Mouse (Mus musculus) testis, adult 2 months (tissue): ENCODE data around the gene Fntb. TPM values are rescaled to one million over a fixed set of nuclear protein-coding genes. Genes with fewer than 3 reads are reported as not detected.
"Not testable (repeated sequence)": the region's sequence is repeated elsewhere in the genome, so short reads cannot be mapped to it uniquely, and the experiment has no call there.

Experiments
- H3K27ac ChIP-seq: fragments of 200-500 bp; 2 replicates; pipeline ENCODE4 v1.5.1; 2012; ENCODE audit warnings: low read depth, low read length; ENCODE audit not compliant: control insufficient read depth, insufficient read depth
- H3K27me3 ChIP-seq: fragments of 200-500 bp; 2 replicates; pipeline ENCODE4 v1.6.1; 2012; ENCODE audit warnings: mild to moderate bottlenecking, low read length, moderate library complexity; ENCODE audit not compliant: control insufficient read depth, insufficient read depth
- H3K36me3 ChIP-seq: fragments of 200-500 bp; 2 replicates; pipeline ENCODE4 v1.6.1; 2012; ENCODE audit warnings: mild to moderate bottlenecking, low read length; ENCODE audit not compliant: control insufficient read depth, insufficient read depth
- H3K4me1 ChIP-seq: fragments of 200-500 bp; 2 replicates; pipeline ENCODE4 v1.6.1; 2012; ENCODE audit warnings: low read length; ENCODE audit not compliant: control insufficient read depth, insufficient read depth
- H3K4me3 ChIP-seq: fragments of 200-500 bp; 2 replicates; pipeline ENCODE4 v1.5.1; 2012; ENCODE audit warnings: low read depth, mild to moderate bottlenecking, low read length, moderate library complexity, mixed read lengths; ENCODE audit not compliant: control insufficient read depth
- CTCF ChIP-seq: fragments of 200-500 bp; IDR thresholded peaks from 2 replicates; pipeline ENCODE4 v1.5.1; 2012; ENCODE audit warnings: low read depth, mild to moderate bottlenecking, inconsistent platforms, low read length, moderate library complexity; ENCODE audit not compliant: control insufficient read depth, insufficient read depth, insufficient replicate concordance
- POLR2A ChIP-seq: fragments of 200-500 bp; IDR thresholded peaks from 2 replicates; pipeline ENCODE4 v1.6.1; 2012; ENCODE audit warnings: low read depth, mild to moderate bottlenecking, inconsistent platforms, low read length, moderate library complexity; ENCODE audit not compliant: control insufficient read depth
- polyA plus RNA-seq: library from polyadenylated mRNA; depleted of rRNA; stranded (reverse); fragments of >200 nt; gene quantifications from 2 replicates; pipeline ENCODE4 v1.2.3, GENCODE M21; 2012

Fntb gene
- polyA plus RNA-seq, 1 experiment: 9.9 TPM

DNA sequence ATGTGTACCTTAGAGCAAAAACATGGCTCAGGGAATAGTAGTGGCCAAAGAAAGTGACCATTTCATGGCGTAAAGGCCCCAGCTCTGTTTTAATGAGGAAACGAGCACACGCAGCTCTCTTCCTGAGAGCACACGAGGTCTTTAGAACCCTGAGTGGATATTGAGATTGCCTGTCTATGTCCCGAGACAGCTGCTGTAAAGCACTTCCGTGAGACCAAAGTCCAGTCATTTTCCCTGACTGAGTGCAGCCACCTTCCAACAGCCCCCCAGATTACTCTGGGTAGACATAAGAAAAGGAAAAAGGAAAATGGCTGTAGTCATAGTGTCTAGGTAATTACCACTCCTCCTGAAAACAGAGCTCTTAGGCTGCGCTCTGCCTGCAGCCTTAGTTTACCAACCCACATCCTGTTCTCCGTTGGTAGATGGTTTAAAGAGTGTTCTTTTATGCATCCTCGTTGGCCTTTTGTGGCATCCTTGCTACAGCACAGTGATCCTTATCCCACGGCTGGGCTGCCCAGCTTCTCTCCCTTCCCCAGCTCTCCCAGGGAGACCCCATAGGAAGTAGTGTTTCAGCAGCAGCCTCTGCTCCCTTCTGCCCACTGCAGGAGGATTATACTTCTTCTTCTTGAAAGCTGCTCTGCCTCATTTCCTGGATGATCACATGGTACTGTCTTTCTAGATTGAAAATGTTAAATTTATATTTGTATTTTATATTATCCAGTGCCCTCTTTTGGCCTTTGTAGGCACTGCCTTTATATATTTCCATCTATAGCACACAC lies 13.1 kb downstream of the Fntb start:
- Histone ChIP-seq H3K27ac (no peak overlapping the region), H3K36me3 (no peaks in the 10 kb centered on the region), H3K4me3 (no peak overlapping the region), H3K4me1 (no peaks in the 10 kb centered on the region), H3K27me3 (no peaks in the 10 kb centered on the region)
- TF ChIP-seq POLR2A (no peak), CTCF (no peak)

DNA sequence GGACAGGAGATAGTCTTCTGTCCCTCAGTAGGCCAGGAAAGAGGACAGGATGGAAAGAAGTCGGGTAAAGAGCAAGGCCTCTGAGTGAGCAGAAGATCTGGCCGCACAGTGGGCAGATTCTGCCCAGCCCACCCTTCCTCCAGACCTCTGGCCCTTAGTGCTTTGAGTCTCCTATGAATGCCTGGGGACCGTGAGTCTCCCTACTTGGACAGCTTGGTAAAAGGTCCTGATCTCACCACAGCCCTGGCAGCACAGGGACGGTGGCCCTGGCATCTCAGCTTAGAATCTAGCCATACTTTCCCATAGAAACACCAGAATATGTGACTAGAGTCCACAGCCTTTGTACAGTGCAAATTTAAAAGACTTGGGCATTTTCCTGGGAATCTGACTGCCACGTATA lies 14.6 kb downstream of the Fntb start:
- no peak overlapping the region for H3K27ac ChIP-seq
- TF ChIP-seq CTCF: no peak
- no peak for TF ChIP-seq POLR2A

DNA sequence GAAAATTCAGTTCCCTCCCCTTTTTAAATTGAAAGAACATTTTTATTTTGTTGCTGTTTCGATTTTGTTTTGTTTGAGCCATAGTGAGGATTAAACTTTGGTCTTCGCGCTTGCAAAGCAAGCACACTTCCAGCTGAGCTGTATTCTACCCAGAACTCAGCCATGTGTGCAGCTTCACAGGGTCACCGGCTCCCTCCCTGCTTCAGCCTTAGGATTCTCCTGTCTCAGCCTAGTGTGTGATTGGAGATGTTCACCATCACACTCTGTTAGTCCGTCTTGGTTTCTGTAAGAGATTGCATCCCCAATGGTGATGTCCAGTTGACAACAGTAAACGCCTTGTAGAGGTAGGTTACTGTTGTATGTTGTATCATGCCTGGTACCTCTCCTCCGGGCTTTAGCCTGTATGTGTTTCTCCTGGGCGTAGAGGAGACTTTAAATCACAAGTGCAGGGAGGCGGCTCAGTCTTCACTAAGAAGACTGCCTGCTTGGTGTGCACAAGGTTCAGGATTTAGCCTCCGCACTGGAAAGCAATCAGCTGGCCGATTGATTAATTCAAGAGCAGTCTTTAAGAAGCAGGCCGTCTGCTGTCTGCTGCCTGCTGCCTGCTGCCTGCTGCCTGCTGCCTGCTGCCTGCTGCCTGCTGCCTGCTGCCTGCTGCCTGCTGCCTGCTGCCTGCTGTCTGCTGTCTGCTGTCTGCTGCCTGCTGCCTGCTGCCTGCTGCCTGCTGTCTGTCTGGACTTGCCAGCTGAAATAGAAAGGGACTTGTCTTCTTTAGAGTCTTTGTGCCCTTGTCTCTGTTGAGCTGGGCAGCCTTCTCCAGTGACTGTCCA lies 15.5 kb downstream of the Fntb start:
- Histone ChIP-seq H3K27ac (no peak overlapping the region), H3K4me3 (no peak overlapping the region), H3K4me1 (no peaks in the 10 kb centered on the region; the same call in 1 of the 2 replicates), H3K36me3 (no peaks in the 10 kb centered on the region), H3K27me3 (no peaks in the 10 kb centered on the region)
- TF ChIP-seq POLR2A: no peak
- no peak for TF ChIP-seq CTCF

More for the DNA sequence above, 14.6 kb downstream of the Fntb start:
- Histone ChIP-seq H3K4me3 (no peak overlapping the region), H3K36me3 (no peaks in the 10 kb centered on the region), H3K27me3 (no peaks in the 10 kb centered on the region), H3K4me1 (no peaks in the 10 kb centered on the region; the same call in 1 of the 2 replicates)

DNA sequence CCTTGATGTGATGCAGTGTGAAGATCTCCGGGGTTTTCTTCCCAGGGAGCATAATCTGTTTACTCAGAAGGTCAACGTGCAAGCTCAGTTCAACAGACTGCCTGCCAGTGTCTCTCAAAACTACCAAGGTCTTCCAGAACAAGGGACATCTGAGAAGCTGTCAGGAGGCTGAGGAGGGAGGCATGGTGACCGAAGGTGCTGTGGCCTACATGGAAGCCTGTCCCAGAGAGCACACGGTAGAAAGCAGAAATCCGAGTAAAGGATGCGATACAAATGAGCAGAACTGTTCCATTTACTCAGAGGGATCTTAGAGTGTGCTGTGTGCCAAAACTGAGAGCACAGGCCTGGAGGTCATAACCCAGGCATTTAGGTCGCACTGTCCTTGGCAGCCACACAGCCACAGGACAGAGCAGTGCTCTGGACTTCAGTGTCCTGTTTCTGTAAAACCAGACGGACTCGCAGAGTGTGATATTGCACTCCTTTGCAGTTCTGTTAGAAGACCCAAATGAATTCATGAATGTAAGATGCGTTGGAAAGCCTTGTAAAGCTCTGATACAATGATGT lies 18.7 kb downstream of the Fntb start:
- no peaks in the 10 kb centered on the region for H3K36me3 ChIP-seq

DNA sequence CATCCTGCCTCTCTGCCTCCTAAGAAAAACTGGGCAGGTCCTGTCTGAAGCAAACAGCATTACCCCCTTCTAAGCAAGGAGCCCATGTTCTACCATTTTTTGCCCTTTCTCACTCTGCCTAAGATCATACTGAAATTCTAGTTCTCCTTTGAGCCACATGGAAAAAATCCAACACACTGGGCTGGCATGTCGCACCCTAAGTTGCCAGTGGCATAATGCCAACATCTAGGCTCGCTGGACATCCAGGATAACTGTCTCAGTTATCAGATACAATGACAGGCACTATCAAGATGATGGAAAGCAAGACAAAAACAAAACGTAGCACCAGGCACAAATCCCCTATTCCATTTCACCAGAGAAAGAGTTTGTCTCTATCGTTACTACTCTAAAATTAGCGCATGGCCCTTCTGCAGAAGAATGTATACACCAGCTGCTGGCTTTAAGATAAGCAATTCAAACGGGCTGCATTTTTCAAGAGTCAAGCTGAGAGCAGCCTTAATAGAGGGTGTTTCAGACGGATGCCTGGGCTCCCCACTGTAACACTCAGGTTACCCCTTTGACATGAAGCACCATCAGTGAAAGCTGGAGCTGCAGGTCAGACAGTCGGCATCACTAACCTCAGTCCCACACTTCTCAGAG lies 25.2 kb downstream of the Fntb start:
- H3K27me3 ChIP-seq: no peaks in the 10 kb centered on the region
- no peak for TF ChIP-seq POLR2A
- no peak for TF ChIP-seq CTCF
- no peaks in the 10 kb centered on the region for H3K4me1 ChIP-seq
- no peak overlapping the region for H3K4me3 ChIP-seq
- H3K36me3 ChIP-seq: no peaks in the 10 kb centered on the region
- H3K27ac ChIP-seq: no peak overlapping the region

More for the DNA sequence above, 18.7 kb downstream of the Fntb start:
- no peak overlapping the region for H3K27ac ChIP-seq
- H3K27me3 ChIP-seq: no peaks in the 10 kb centered on the region
- TF ChIP-seq POLR2A (no peak), CTCF (no peak)
- no peaks in the 10 kb centered on the region; the same call in 1 of the 2 replicates for H3K4me1 ChIP-seq
- no peak overlapping the region for H3K4me3 ChIP-seq

DNA sequence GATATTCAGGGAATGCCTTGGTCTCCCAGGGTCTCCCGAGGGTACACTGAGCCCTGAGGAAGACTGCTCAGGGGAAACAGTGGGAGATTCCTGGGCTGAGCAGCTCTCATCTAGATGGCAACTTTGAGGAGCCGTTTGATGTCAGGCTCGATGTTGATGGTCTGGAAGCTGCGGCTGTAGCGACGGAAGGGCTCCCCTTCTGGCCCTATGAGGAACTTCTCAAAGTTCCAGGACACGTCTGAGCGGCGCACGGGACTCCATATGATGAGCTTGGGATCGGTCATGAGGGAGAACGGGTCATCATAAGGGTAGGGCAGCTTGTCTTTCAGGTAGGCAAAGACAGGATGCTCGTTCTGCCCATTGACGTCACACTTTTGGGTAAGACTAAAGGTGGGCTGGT lies 27.2 kb downstream of the Fntb start:
- not testable (repeated sequence) for H3K27ac ChIP-seq, H3K4me1 ChIP-seq, H3K4me3 ChIP-seq, H3K36me3 ChIP-seq, H3K27me3 ChIP-seq

DNA sequence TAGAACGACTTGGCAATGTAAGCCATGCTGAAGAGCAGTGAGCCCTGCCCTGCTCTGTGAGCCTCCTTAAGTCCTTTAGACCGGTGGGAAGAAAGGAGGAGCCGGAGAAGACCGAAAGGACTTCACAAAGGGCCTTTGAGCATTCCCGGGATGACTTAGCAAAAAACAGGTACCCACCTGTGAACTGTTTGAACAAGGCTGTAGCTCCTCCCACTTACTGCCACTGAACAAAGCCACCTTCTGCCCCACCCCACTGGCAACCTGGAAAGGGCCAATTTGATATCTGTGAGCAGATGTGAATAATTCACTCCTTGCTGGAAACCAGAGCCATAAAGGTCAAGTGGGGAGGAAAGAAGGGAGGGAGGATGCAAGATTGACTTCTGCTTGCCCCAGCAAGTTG lies 30.0 kb downstream of the Fntb start, which contains the start of gene Gpx2:
TSS of gene Gpx2 (minus strand) at position 205 of the 400 bp plus-strand sequence.
- no peak within 1 kb of the TSS for H3K4me3 ChIP-seq
- 0 out of 2 replicates have a peak, but pooled peaks cover 2% of the 10 kb centered on the region for H3K4me1 ChIP-seq
- no peak for TF ChIP-seq POLR2A
- TF ChIP-seq CTCF: no peak
- no peak within 1 kb of the TSS for H3K27ac ChIP-seq
- no peaks in the 10 kb centered on the region for H3K36me3 ChIP-seq
- H3K27me3 ChIP-seq: no peaks in the 10 kb centered on the region
